Mouse (Mus musculus) layer of hippocampus, adult 6 months (tissue): ENCODE data around the gene Pds5a. TPM values are rescaled to one million over a fixed set of nuclear protein-coding genes. Genes with fewer than 3 reads are reported as not detected.

Experiments
- long read RNA-seq, 2 experiments: library from polyadenylated mRNA; unstranded; transcript quantifications; one replicate each; pipeline ENCODE4 v2.0.0; 2019 to 2020
- polyA plus RNA-seq: library from polyadenylated mRNA; unstranded; fragments of <200 nt; fragmentation: Nextera tagmentation; gene quantifications from 2 replicates; pipeline ENCODE4 v1.2.3, GENCODE M21; 2021

Pds5a gene
- polyA plus RNA-seq: 6.7 and 6.8 TPM in 2 replicates
- long read RNA-seq, experiment 1, full-length matches to known transcripts: 8 of 12 reads
- long read RNA-seq, experiment 1, partial matches to known transcripts: 0 of 12 reads
- long read RNA-seq, experiment 1, other reads (novel, unspliced or antisense): 4 of 12 reads
- long read RNA-seq, experiment 2, full-length matches to known transcripts: 1 of 13 reads
- long read RNA-seq, experiment 2, partial matches to known transcripts: 3 of 13 reads
- long read RNA-seq, experiment 2, other reads (novel, unspliced or antisense): 9 of 13 reads

GRCm38 (mm10) chr5:65697836-65698758, at the start of gene Pds5a:
TSS of gene Pds5a (minus strand) at chr5:65698273.

Other genes starting within 250 kb of the Pds5a start
- gene Gm43552, start 205.4 kb downstream of the Pds5a start, polyA plus RNA-seq: 0.75 TPM in 1 of 2 replicates, not detected in the other
- gene Smim14, start 161.1 kb downstream of the Pds5a start, polyA plus RNA-seq: 242 and 249 TPM in 2 replicates
- 45.7 and 64.8 TPM in 2 replicates for gene Ube2k, start 161.0 kb downstream of the Pds5a start, polyA plus RNA-seq
- 1.1 and 1.2 TPM in 2 replicates for gene N4bp2, start 65.2 kb upstream of the Pds5a start, polyA plus RNA-seq
- gene Rhoh, start 162.9 kb upstream of the Pds5a start, polyA plus RNA-seq: 1.1 and 1.2 TPM in 2 replicates
- 0.20 TPM in 1 of 2 replicates, not detected in the other for gene Chrna9, start 236.6 kb upstream of the Pds5a start, polyA plus RNA-seq